Mouse (Mus musculus) heart, adult 2 months (tissue): ENCODE measurements around the gene Acp7. TPM values are rescaled to one million over a fixed set of nuclear protein-coding genes. Genes with fewer than 3 reads are reported as not detected.
A peak's percentile ranks its signal among the peaks of the same experiment; 100 is the strongest.

ENCODE experiments used
- DNase-seq, 2 experiments: peaks; one replicate each; pipeline ENCODE4 v3.0.0; 2021
- H3K27ac ChIP-seq: fragments of 200-600 bp; 2 replicates; pipeline ENCODE4 v1.8.1; 2022
- H3K27me3 ChIP-seq: fragments of 200-500 bp; 2 replicates; pipeline ENCODE4 v1.6.1; 2012; ENCODE audit warnings: mild to moderate bottlenecking, low read length, inconsistent platforms, mixed read lengths; ENCODE audit not compliant: control insufficient read depth, insufficient read depth
- H3K36me3 ChIP-seq: fragments of 200-500 bp; 2 replicates; pipeline ENCODE4 v1.6.1; 2012; ENCODE audit warnings: low read length, inconsistent platforms; ENCODE audit not compliant: control insufficient read depth, insufficient read depth
- H3K4me1 ChIP-seq: fragments of 200-500 bp; 2 replicates; pipeline ENCODE4 v1.6.1; 2011; ENCODE audit warnings: low read length; ENCODE audit not compliant: control insufficient read depth, insufficient read depth
- H3K4me3 ChIP-seq: fragments of 200-600 bp; 2 replicates; pipeline ENCODE4 v1.8.1; 2022
- H3K79me2 ChIP-seq: fragments of 200-500 bp; replicated peaks from 2 replicates; pipeline ENCODE4 v1.6.1; 2012; ENCODE audit warnings: mild to moderate bottlenecking, inconsistent platforms, low read length, moderate library complexity, mixed read lengths; ENCODE audit not compliant: control insufficient read depth, insufficient read depth
- H3K9ac ChIP-seq: fragments of 200-500 bp; 2 replicates; pipeline ENCODE4 v1.6.1; 2012; ENCODE audit warnings: low read depth, mild to moderate bottlenecking, control low read depth, inconsistent platforms, low read length, mixed read lengths
- CTCF ChIP-seq: fragments of 200-600 bp; IDR thresholded peaks from 2 replicates; pipeline ENCODE4 v1.8.1; 2022; ENCODE audit warnings: antibody characterized with exemption, mild to moderate bottlenecking, moderate library complexity
- EP300 ChIP-seq: fragments of 200-500 bp; IDR thresholded peaks from 2 replicates; pipeline ENCODE4 v1.6.1; 2011; ENCODE audit warnings: low read depth, low read length, control low read depth; ENCODE audit not compliant: insufficient read depth
- POLR2A ChIP-seq: fragments of 200-500 bp; IDR thresholded peaks from 2 replicates; pipeline ENCODE4 v1.6.1; 2011; ENCODE audit warnings: mild to moderate bottlenecking, low read depth, low read length, control low read depth; ENCODE audit not compliant: insufficient read depth
- WGBS: fragments of 180-500 bp; shearing (Covaris S2); methylation state at CpG from one replicate; pipeline ENCODE4 v1.1.7; 2018; 5-methylcytosine and 5-hydroxymethylcytosine counted together
- intact Hi-C: fragments of 180-260 bp; cut with DNase I; formaldehyde crosslinking; loops from one replicate; pipeline ENCODE4 v1.15.1; 2025
- polyA plus RNA-seq: library from polyadenylated mRNA; depleted of rRNA; stranded (reverse); fragments of >200 nt; gene quantifications from 2 replicates; pipeline ENCODE4 v1.2.3, GENCODE M21; 2012
- total RNA-seq, 2 experiments: library from RNA; stranded (reverse); gene quantifications; 2 replicates each; pipeline ENCODE4 v1.2.3; 2021

Gene Acp7
- total and polyA plus RNA-seq, 3 experiments, result 0.49 TPM; not detected in 2

DNA sequence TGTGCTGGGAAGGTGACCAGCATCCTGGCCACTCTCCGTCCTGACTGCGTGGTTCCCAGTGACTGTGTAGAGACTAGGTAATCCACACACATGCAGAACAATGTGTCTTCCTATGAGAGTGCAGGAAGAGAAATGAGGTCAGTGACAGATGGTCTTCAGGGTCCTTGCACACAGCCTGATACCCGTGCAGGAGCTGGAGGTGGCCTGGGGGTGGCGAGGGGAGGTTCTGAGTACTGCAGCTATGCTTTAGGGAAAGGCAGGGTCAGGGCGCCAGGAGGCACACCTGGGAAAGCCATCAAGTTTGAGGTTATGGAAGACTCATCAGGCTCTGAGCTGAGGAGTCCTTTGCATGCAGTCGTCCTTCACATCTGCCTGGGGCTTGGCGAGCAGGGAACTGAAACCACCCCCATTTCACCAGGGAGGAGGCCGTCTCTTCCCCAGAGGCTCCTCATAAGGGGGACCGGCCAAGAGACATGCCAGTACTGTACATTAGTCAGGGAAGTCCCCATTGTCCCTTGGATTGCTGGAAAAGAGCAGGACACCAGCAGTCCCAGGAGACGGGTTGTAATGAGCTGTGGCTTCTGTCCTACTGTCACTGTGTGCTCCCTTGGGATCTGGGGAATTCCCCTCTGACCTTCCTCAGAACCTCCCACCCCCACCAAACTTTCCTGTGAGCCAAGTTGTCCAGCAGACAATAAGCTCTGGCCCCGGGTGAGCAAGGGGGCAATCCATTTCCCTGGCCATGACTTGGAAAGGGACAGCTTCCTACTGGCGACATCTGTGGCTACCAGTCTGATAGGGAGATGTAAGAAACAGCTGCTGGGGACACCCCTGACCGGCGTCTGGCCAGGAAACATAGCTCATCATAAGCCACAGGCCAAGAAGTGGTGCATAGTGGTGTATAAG lies 37.7 kb downstream of the Acp7 start:
- no peak overlapping the region for H3K9ac ChIP-seq
- peak; percentile 69 to 82 for DNase-seq
- H3K27ac ChIP-seq, result no peak overlapping the region
- H3K4me3 ChIP-seq, result no peak overlapping the region
- intact Hi-C loops, result no loop called here
- H3K79me2 ChIP-seq, result no peaks in the 10 kb centered on the region
- 30% methylated on average over 14 of the region's 14 CpGs for WGBS
- no peaks in the 10 kb centered on the region for H3K27me3 ChIP-seq
- TF ChIP-seq CTCF (peak; percentile 18; the same call in 1 of the 2 replicates), POLR2A (no peak), EP300 (peak; percentile 83)
- peaks cover 15% of the 10 kb centered on the region for H3K4me1 ChIP-seq
- no peaks in the 10 kb centered on the region for H3K36me3 ChIP-seq

DNA sequence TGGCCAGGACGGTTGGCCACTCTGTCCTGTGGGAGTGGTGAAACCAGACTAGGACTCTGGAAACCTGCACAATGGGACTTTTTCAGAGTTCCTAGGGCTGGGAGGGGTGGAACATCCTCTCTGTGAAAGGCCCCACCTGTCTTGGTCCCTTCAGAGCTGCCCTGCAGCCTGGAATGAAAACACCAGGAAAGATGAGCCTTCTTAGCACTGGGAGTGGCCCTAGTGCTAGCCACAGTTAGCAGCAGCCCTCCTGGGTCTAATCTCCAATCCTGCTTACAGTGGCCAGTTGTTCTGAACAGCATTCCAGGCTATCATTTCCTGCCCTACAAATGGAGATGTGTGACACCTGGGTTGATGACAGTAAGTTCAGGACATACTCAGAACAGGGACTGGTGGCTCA lies 39.3 kb downstream of the Acp7 start:
- H3K9ac ChIP-seq, result no peak overlapping the region
- WGBS, result 62% methylated on average over 1 of the region's 1 CpGs

DNA sequence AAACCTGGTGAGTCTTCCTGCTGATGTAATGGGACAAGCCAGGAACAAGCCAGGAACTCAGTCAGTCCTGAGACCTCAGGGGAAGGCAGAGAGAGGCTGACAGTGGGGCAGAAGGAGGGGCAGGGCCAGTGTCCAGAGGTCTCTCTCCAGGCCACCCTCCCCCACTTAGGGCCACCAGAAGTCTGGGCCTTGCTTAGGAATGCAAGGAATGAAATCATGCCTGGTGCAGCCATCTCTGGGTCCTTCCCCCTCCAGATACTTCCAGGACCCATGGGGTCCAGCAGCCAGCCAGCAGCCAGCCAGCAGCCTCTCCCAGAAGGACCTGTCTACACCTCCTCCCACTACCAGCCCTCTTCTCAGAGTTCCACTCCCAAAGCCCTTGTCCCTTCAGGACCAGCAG lies 43.5 kb downstream of the Acp7 start:
- no peak overlapping the region for H3K9ac ChIP-seq
- no peak overlapping the region for H3K4me3 ChIP-seq
- no peaks in the 10 kb centered on the region for H3K27me3 ChIP-seq
- H3K4me1 ChIP-seq, result peaks cover 13% of the 10 kb centered on the region
- intact Hi-C loops, result no loop called here
- TF ChIP-seq POLR2A (no peak), EP300 (no peak), CTCF (no peak)
- no peaks in the 10 kb centered on the region for H3K36me3 ChIP-seq
- H3K27ac ChIP-seq, result peak overlapping the region; percentile 18
- DNase-seq, result no peak
- H3K79me2 ChIP-seq, result no peaks in the 10 kb centered on the region

More for the DNA sequence above, 39.3 kb downstream of the Acp7 start:
- Histone ChIP-seq H3K4me1 (peaks cover 20% of the 10 kb centered on the region), H3K79me2 (no peaks in the 10 kb centered on the region), H3K27me3 (no peaks in the 10 kb centered on the region), H3K36me3 (no peaks in the 10 kb centered on the region), H3K4me3 (no peak overlapping the region), H3K27ac (no peak overlapping the region)
- TF ChIP-seq POLR2A, result no peak
- TF ChIP-seq CTCF, result no peak
- TF ChIP-seq EP300, result no peak
- DNase-seq, result no peak
- intact Hi-C loops, result no loop called here

DNA sequence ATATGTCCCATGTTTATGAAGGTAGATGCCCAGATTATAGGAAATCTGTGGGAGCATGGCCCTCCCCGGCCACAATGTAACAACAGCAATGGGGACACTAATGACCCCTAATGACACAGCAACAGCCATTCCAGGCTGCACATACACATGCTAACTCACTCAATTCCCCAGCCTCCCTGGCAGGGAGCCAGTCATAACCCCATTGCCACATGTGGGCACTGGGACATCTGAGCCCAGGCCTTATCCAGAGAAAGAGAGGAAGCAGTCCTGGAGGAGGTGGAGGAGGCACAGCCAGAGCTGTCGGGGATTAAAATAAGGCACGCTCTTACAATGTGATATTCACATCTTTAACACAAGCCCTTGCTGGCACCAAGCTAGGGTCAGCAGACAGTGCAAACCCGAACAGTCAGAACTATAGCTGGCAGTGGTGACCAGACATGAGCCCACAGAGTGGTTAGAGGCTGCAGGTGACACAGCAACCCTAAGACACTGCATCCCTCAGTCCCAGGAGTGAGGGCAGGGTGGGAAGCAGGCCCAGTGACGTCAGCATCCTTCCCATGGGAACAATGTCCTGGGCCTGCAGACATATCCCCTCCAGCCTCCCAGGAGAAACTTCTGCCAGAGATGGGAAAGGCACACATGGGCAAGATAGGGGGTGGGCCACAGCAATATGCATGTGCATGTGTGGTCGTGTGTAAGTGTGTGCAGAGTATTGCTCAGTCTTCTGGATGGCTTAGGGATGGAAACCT lies 44.3 kb downstream of the Acp7 start:
- no peaks in the 10 kb centered on the region for H3K36me3 ChIP-seq
- peaks cover 11% of the 10 kb centered on the region for H3K4me1 ChIP-seq
- DNase-seq, result no peak

DNA sequence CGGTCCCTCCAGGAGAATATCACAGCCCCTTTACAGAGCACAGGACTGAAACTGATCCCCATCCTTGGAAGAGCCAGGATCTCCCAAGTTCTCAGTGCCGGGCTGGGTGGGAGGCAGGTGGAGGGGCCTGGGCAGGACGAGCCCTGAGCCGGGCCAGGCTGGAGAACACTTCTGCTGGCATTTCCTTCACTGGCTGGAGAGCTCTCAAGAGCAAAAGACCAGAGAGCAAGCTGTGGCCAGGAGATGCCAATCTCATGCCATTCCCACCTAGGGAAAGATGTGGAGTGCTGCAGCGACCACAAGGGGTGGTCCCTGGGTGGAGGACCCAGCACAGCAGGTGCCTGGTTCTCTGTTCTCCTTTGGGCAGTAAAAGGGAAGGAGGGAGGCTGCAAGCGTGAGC lies 46.1 kb downstream of the Acp7 start:
- Histone ChIP-seq H3K4me1 (peaks cover 11% of the 10 kb centered on the region), H3K27me3 (no peaks in the 10 kb centered on the region), H3K9ac (no peak overlapping the region), H3K36me3 (no peaks in the 10 kb centered on the region), H3K79me2 (no peaks in the 10 kb centered on the region), H3K4me3 (no peak overlapping the region), H3K27ac (no peak overlapping the region)
- TF ChIP-seq POLR2A, result no peak
- no peak for TF ChIP-seq CTCF
- TF ChIP-seq EP300, result no peak
- DNase-seq, result no peak
- 79% methylated on average over 6 of the region's 6 CpGs for WGBS
- intact Hi-C loops, result no loop called here

More for the DNA sequence above, 44.3 kb downstream of the Acp7 start:
- H3K4me3 ChIP-seq, result no peak overlapping the region
- H3K79me2 ChIP-seq, result no peaks in the 10 kb centered on the region
- TF ChIP-seq POLR2A, result no peak
- no peak for TF ChIP-seq EP300
- no peak for TF ChIP-seq CTCF
- no peak overlapping the region for H3K9ac ChIP-seq
- WGBS, result 37% methylated on average over 6 of the region's 6 CpGs
- intact Hi-C loops, result no loop called here
- H3K27me3 ChIP-seq, result no peaks in the 10 kb centered on the region
- H3K27ac ChIP-seq, result peak overlapping the region; percentile 18; the same call in 1 of the 2 replicates

DNA sequence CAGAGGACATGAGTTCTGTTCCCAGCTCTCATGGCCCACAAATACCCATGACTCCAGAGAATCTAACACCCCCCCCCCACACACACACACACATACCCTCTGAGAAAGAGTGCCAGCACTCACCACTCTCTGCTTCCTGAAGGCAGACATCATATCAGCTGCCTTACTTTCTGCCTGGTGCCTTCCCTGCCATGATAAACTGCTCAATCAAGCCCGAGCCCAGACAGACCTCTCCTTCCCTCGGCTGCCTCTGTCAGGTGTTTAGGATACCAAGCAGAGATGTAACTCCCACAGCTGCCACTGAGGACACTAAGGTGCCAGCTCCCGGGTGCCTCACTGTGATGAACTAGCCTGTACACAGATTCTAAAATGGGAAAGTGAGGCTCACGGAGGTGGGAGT lies 46.7 kb downstream of the Acp7 start:
- 72% methylated on average over 4 of the region's 4 CpGs for WGBS
- Histone ChIP-seq H3K36me3 (no peaks in the 10 kb centered on the region), H3K27ac (no peak overlapping the region), H3K9ac (no peak overlapping the region), H3K4me1 (peaks cover 11% of the 10 kb centered on the region), H3K4me3 (no peak overlapping the region), H3K27me3 (no peaks in the 10 kb centered on the region), H3K79me2 (no peaks in the 10 kb centered on the region)
- intact Hi-C loops, result no loop called here
- DNase-seq, result no peak
- TF ChIP-seq EP300 (no peak), CTCF (no peak), POLR2A (no peak)
